Mouse (Mus musculus): ENCODE data around the gene Mfsd12.

Mfsd12 gene

DNA sequence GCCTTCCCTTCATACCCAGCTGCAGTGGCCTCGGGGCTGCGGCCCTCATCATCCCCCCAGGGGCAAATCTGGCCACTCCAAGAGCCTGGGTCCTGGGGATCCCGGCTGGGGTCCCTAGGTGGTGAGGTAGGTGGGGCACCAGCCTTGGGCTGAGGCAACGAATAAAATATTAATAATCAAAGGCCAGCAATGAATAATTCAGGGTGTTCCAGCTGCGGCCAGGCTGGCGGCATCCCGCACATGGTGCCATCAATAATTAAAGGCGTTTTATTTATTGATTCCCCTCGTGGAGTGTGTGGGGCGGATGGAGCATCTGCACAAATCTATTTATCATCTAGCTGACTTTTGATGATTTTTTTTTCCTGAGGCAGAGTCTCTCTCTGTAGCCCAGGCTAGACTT, 46.2 kb downstream of the Mfsd12 start:
- DNase-seq (ENCODE audit: low read depth): no peak

DNA sequence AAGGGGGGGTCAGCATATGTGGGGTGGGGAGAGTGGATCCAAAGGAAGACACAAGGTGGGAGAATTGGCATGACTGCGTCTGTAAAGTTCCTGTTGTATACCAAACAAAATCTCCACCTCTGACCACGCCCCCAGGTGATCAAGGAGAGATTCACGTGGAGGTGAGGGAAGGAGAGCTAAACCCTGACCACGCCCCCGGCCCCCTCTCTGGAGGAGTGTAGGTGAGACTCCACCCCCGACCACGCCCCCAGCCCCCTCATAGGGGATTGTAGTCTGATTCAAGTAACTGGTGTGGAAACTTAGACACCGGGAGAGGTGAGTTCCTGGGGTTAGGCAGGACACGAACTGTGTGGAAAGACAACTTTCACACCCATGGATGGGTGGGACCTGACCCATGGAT, 46.8 kb downstream of the Mfsd12 start:
- no peak for DNase-seq (ENCODE audit: low read depth)

DNA sequence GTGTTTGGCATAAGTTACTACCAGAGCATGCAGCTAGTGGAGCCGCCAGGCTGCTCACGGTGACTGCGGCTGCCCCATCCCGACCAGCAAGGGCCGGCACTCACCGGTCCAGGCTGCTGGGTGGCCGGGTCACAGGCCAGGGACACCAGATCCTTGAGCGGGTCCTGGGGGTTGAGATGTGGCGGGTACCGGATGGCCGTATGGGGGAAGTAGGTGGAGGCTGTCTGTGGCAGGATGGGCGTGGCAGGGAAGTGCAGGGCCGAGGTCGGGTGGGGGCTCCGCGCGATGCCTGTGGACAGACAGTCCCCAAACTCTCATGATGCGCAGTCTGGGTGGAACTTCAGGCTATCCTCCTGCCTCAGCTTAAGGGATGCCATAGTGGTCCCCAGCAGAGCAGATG, 47.4 kb downstream of the Mfsd12 start:
- no peak for DNase-seq (ENCODE audit: low read depth)

DNA sequence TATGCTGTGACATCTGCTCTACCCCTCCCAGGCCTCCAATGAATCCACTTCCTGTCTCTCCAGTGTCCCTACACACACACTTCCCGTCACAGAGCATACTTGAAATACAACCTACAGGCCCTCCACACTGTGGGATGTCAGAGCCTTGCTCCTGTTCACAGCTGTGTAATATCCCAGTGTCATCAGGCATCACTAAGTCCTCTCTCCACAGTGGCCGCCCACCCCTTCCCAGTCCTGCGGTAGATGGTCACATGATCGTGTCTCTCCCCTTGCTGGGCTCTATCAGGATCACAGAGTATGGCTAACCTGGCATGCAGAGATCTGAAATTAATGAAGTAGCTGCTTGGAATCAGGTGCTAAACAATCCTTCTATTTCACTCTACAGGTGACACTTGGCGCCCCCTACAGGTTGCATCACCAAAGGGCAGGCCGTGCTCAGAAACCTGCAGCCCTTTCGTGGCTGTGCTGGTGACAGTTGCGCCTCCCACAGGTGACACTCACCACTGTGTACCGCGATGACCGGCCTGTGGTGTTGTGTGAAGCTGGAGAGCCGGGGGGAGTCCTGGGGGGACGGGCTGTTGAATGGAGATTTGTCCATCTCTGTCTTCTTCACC, 48.4 kb downstream of the Mfsd12 start:
- no peak for DNase-seq (ENCODE audit: low read depth)

DNA sequence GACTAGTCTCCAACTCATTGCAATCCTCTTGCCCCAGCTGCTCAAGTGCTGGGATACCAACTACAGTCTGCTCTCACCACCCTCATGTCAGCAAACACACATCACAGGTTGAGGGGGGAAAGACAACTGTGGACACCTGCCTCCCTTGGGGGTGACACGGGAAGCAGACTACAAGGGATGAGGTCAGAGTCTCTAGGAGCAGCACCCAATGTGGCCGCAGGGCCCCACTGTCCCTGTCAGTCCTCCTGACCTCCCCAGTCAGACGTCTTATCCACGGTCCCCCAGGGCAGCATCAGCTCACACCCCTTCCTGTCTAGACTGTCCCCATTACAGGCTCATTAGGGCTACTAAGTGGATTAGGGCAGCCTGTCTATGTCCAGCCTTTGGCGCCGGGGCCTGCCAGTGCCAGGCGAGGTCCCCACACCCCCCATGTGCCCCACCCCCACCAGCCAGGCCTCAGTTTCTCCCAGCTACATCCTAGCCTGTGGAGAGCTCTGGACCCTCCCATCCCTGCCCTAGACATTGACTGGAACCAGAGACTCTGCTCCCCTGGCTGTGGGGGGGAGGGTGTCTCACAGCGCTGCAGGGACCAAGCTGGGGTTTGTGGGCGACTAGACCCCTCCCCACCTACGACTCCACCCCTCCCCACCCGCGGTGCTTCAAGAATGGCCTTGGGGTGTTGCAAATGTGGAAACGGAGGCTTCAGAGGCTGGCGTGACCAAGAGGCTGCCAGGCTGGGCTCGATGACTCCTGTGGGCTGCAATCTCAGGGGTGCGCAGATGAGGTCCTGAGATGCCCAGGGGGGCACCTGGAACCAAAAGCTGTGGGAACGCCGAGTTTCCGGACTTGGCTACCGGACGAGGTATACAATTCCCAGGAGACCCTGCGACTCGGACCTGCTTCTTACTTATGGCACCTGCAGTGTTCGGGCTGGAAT, 49.5 kb downstream of the Mfsd12 start:
- no peak for DNase-seq (ENCODE audit: low read depth)

DNA sequence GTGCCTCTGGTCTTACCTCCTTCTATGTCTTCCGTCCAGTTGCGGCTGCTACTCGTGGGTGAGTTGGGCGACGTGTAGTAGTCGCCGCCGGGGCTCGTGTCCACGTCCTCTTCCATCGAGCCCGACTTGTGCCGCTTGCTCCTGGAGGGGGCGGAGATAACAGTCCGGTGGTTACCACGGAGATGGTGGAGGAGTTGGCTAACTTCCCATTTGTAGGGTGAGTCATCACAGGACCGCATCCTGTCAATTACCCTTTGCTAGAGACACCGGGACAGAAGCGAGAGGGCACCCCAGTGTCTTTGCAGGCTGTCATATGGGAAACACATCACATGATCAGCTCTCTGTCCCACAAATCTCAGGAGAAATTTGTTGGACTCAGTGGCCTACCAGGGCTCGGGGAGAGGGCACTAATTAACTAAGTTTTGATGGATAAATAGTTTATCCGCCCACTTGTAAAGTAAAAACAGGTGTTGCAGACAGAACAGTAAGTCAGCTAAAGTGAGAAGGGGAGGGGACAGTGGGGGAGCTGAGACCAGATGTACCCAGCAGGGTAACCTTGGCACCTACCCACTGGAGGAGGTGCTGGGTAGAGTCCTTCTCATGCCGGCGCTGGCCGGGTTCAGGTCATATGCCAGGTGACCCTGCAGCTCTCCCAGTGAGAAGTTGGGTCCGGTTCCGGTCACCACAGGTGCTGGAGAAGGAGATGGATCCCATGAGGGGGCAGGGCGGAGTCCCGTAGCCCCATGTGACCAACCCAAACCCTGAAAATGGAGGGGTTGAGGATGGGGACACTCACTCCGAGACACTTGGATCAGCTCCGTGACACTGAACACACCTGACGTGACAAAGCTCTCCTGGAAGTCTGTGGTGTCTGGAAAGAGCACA, 50.5 kb downstream of the Mfsd12 start:
- DNase-seq (ENCODE audit: low read depth): peak; percentile 58

DNA sequence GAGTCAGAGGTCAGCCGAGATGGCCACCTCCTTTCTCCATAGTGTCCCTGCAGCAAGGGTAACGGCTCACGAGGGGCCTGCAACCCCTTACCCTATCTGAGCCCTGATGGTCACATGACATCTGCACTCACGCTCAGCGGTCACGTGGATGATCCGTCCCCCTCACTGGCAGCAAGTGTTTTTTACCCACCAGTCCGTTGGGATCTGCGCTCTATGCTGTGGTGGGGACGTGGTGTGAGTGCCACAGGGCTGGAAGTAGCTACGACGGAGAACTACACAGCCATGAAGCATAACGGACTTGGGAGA, 51.1 kb downstream of the Mfsd12 start:
- DNase-seq (ENCODE audit: low read depth): no peak

DNA sequence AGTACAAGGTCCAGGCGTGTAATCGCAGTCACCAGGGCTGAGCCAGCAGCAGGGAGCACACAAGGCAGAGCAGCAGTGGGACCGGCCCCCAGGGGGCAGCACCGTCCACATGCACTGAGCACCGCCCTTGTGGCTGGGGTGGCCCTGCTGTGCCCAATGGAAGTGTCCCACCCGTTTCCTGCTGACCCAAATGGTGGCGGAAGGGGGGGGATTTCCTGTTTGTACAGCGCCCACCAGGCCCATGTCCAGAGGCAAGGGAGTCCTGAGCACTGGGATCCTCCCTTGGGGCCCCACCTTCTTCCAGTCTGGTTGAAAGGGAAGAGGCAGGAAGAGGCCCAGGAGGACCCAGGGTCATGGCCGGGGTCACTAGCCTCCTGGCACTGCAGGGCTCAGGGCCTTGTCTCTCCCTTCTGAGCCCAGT, 51.6 kb downstream of the Mfsd12 start:
- DNase-seq (ENCODE audit: low read depth): peak; percentile 76

DNA sequence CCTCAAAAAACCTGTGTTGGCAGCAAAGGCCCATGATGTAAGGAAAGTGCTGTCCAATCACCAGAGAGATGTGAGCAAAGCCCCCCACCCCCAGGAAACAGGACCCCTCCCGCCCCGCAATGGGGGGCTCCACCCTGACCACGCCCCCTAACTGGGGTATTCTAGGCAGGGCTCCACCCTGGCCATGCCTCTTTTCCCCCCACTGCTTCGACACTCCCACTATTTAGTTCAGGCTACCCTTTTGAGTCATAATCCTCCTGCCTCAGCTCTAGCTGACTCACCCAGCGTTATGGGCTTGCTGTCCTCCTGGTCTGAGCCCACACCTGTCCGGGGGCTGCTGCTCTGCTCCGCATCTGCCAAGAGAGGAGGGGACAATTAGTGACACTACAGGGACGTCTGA, 52.0 kb downstream of the Mfsd12 start:
- no peak for DNase-seq (ENCODE audit: low read depth)

DNA sequence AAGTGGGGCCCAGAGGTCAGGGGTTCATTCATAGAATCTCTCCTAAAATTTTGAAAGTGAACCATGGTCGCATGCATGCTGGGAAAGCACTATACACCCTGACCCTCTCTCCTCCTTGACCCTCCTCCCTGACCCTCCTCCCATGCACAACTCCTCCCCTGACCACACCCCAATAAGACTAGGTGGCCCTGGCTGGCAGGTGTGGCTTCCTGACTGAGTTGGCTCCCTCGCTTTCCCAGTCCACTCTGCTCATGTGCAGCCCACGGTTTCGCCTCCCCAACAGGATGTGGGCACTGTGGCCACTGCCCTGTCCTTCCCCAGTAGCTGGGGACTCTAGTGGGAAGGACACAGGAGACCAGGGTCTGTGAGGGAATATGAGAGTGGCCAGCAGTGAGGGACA, 53.1 kb downstream of the Mfsd12 start:
- DNase-seq (ENCODE audit: low read depth): no peak

DNA sequence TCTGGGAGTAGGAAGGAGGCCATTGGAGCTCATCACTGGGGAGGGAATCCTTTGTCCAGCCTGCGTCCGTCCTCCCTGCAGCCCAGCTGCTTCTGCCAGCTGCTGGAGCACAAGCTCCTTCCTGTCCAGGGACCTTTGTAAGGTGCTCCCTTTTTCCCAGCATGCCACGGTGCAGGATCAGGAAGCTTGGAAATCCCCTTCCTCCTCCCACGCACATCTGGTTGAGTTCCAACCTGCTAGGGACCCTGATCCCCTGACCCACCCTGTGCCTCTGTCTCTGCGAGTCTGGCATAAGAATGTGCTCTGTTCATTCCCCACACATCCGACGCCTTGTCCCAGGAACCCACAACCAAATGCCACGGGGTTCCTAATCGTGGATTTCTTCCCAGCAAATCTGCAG, 53.7 kb downstream of the Mfsd12 start:
- no peak for DNase-seq (ENCODE audit: low read depth)

DNA sequence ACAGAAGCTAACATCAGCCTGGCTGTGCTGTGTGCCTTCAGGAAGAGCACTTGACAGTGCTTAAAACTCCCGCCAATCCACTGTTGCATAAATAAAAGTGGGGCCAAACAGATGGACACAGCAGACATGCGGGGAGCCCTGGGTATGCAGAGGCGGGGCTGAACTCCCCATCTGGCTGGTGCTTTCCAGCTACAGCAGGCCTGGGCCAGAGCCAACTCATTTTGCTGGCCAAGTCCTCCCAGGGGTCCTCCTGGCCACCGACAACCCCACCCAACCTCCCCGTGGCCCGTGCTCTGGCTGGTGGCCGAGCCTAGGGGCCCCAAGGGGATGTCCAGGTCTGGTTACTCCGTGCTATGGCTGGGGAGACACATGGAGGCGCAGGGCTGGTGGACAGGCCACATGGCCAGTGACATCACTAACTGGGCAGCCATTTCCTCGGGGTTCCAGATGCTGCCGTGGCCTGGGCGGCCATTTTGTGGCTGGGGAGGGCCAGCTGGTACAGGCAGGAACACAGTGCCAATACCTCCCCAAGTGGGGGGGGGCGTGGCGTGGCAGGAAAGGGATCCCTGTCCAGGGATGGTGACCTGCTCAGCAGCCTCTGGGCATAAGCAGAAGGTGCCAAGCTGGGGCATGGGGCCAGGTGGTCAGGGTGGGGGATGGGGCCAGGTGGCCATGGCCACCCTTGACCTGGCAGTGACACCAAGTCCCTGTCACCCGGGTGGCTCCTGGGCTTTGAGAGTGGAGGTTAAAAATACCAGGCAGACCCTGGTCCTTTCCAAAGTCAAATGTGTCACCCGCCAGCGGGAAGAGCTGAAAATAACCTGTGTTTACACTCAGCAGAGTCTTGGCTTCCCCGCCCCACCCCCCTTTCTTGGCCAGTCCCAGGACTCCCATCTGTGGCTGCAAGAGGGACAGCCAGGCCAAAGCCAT, 54.4 kb downstream of the Mfsd12 start:
- no peak for DNase-seq (ENCODE audit: low read depth)

DNA sequence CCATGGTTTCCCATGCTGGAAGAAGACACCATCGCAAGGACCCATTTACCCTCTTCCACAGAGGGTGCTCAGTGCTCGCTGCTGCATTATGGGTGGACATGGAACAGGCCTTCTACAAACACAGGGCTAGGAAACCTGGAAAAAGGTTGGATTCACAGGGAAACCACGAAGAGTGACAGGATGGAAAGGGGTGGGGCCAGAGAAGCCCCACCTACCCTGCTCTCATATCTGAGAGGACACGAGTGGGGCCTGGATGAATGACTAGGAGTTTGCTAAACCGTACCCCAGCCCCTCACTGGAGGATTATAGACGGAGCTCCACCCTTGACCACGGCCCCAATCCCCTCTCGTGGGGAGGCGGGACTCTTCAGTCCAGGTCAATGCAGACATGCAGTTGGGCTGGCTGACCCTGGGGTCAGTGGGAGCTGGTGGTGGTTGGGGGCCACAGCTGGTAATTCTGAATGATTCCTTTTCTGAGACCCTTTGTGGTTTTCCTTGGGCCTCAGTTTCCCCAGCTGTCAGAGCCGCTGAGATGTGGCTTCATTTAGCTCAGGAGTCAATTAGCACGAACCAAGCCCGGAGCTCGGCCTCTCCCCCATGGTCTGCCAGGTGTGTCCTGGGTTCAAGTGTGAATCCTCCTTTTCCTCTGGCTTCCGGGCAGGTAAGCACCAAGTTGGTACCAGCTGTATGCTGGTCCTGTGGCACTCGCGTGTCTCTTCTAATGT, 55.5 kb downstream of the Mfsd12 start:
- no peak for DNase-seq (ENCODE audit: low read depth)

DNA sequence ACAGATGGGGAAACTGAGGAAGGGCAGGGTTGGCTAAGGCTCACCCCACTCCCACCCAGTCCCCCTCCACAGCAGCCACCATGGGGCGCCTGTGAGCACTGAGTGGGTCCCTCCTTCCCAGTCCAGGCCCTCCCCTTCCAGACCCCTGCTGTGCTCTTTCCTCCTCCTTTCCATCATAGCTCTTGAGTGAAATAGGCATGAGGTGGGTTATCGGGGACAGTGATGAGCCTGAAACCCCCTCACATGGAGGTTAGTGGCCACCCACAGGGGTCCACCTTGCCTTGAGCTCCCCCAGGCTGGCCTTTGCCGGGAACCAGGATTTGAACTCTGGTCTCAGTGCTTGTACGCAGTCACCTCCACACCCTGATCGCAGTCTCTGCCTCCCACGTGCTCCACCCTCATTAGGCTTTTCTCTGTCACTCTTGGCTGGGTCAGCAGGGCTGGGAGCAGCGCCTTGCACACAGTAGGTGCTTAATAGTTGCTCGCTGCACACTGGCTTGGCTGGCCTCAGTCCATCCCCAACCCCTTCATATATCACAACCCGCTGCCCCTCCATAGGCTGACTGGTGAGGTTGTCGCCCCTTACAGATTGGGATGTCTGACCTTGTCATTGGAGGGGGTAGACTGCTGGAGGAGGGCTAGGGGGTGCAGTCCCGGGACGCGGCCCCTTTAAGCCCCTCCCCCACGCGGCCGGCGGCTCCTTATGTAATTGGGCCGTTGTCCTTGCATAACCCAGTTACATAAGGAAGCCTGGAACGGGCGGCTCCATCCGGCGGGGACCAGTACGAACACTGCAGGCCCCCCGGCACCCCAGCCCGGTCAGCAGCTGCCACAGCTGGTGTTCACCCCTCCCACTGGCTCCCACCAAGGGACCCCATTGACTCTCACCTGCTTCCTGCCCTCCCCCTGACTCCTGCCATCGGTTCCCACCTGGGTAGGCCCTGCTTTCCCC, 56.3 kb downstream of the Mfsd12 start:
- no peak for DNase-seq (ENCODE audit: low read depth)

DNA sequence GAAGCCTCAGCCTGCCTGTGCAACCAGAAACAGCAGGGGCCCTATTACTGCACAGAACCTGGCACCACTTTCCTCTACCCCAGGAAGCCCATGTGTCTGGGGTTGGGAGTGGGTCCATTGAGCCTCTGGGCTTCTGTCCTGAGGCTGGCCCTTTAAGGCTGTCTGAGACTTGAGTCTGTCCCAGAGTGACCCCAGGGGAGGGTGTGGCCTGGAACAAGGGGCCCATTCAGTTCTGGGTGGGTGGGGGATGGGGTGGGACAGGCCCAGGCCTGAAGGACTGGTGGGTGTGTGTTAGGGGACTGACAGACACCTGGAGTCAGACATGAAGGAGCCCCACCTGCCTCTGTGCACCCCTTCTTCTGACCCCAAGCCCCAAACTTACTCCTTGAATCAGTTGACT, 57.4 kb downstream of the Mfsd12 start:
- DNase-seq (ENCODE audit: low read depth): no peak

DNA sequence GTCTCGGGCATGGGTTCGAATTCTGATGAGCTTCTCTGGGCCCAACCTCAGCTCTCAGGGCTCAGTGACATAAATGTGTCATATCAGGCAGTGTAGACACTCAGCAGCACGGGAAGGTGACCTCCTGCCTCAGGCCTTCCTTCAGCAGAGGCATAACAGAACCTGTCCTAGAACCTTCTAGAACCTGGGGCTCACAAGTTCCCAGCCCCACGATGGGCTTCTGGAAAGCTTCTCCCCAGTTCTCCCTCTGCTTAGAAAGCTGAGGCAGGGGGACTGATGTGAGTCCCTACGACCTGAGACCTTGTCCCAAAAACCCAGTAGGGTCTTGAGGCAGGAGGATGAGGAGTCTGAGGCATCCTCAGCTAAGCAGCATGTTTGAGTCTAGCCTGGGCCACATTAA, 57.9 kb downstream of the Mfsd12 start:
- DNase-seq (ENCODE audit: low read depth): no peak
